Mouse (Mus musculus) lung, adult 2 months (tissue): ENCODE measurements around the gene Stab2.

Experiments used
- CTCF ChIP-seq: fragments of 200-500 bp; IDR thresholded peaks from 2 replicates; pipeline ENCODE4 v1.5.1; 2011; ENCODE audit warnings: mild to moderate bottlenecking, low read length, control low read depth; ENCODE audit not compliant: insufficient read depth
- POLR2A ChIP-seq: fragments of 200-500 bp; IDR thresholded peaks from 2 replicates; pipeline ENCODE4 v1.6.1; 2011; ENCODE audit warnings: low read depth, mild to moderate bottlenecking, control low read depth, low read length, borderline replicate concordance; ENCODE audit errors: extremely low read depth

- TF ChIP-seq POLR2A, result no peak
- TF ChIP-seq CTCF, result no peak
These were observed 29.2 kb upstream of the Stab2 start for GRCm38 (mm10) chr10:87037062-87037461.
